Mouse (Mus musculus): Measurements from ENCODE around the gene Sec16b.

Gene Sec16b

DNA sequence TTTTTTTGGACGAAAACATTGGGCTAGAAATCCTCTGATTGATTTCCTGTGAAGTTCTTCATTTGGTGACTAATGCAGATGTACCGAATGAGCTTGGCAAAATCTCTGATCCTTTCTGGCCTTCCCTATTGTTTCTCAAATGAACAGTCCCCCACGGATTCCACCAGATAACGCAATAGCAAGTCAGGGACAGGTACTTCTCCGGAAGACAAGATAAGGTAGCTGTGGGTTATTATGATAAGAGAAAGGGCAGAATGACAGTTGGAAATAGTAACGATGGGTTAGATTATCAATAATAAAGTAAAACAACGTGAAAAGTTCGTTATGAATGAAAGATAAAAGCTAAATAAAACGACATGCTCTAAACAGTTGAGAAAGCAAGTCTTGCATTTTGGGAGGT lies 7.0 kb downstream of the Sec16b start:
- no peak for DNase-seq (ENCODE audit: low spot score)

DNA sequence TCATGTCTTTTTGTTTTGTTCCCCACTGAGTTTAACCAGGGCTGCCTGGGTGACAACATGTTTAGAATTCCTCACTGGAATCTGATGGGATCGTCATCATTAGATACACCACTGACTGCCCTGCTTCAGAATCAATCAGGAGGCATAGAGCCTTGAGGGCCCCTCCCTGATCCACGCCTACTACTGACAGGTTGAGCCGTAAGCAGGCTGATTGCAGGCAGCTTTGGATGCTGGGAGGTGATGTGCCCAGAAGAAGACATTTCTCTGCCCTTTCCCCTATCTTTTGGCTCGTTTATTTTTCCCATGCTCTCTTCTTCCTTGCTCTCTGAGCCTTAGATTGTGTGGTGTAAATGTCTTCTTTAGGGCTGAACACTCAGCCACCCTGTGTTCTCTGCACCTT lies 7.8 kb downstream of the Sec16b start:
- no peak for DNase-seq (ENCODE audit: low spot score)

DNA sequence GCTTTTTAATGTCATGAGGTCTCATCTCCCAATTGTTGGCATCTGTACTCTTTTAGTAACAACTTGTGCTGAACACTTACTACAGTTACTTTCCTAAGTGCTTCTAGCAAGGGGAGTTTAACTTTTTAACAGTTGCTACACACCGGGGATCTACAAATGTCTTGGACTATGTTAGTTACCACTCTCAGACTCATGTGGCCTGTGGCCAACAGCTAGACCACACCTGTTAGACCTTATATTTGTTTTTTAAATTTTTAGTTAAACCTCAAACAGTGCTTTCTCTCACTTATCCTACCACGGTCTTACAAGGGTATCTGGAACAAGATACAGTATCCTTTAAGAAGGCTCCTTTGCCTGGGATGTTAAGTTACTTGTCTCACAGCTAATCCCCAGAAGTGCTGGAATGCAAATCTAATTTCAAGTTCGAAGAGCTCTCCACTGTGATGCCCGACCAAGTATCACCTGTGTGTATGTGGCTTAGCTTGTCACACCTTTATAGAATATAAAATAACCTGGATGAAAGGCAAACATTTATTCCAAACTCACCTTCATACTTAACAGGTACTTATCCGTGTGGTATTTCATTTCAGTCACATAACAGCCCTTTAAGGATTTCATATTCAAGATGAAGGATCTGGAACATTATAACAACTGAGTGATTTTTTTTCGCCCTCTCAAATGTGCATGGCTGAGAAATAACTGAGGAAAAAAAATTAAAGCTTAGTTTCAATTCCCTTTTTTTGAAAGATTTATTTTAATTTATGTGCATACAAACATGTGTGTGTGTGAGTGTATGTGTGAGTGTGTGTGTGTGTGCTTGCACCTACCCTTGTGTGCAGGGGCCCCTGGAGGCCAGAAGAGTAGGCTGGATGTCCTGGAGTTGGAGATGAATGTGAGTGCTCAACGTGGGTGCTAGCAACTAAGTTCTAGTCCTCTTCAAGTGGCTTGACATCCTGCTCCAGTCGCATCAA lies 10.6 kb downstream of the Sec16b start:
- DNase-seq (ENCODE audit: low spot score) = no peak

DNA sequence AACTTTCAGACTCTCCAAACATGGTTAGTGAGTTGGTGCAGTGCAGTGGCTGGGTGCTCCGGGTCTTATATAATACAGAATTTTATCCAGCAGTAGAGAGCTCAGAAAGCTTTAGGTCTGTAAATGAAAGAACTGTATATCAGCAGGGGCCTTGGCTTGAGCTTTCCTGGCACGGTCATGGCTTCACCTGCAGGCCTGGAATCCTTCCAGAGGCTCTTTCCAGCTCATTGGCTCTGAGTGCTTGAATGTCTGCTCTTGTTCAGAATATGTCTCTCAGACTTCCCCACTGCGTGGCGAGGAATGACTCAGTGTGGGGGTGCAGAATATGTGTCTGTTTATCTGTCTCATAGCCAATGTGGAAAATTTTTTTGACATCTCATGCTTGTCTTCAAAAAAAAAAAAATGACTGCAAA lies 11.6 kb downstream of the Sec16b start:
- no peak for DNase-seq (ENCODE audit: low spot score)

DNA sequence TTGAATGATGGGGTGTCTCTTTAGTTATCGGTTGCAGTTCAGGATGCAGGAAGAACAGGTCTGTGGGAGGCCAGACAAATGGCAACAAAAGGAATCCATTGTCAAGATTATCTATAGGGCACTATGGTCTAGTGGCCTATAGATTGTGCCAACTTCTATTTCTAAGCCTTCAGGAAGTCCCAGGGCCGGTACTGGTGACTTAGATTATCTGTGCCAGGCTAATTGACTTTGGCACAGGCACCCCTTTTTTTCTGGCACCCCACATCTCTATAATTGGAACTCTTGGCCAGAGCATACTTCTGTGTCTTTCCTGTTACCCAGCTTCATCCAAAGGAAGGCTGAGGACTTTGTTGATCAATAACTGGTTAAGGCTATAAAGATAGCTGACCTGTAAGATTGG lies 12.9 kb downstream of the Sec16b start:
- no peak for DNase-seq (ENCODE audit: low spot score)

DNA sequence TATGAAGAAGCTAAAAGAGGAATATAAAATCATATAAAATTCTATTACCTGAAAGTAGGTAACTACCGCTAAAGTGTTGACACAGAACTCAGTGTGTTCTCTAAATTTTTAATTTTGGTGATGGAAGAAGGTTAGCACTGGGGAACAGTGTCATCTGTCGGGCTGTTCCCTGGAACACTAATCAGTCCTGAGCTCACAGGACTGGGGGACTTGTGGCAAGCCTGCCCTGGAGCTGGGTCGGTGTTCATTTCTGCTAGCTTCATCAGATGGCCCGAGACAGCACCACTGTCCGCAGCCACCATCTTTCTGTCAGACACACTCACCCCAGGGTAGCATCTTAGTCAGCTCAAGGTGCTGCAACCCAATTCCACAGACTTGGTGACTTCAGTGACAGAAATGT lies 15.8 kb downstream of the Sec16b start:
- DNase-seq (ENCODE audit: low spot score) = no peak

DNA sequence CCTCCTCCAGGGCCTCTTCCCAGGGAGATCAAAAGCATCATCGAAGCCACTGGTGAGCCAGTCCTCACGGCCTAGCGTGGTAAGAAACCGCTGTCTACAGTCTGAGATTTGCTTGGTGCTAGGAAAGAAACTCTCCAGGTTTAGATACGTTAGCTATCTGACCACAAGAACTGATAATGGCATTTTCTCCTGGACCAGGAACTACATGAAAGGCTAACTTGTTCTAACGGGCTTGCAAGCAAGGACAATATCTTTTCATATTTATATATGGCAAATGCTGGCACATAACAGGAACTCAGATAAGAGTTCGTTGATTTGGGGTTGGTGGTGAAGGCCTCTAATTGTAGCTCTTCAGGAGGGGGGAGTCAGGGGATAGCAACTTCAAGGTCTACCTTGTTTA lies 18.2 kb downstream of the Sec16b start:
- no peak for DNase-seq (ENCODE audit: low spot score)

DNA sequence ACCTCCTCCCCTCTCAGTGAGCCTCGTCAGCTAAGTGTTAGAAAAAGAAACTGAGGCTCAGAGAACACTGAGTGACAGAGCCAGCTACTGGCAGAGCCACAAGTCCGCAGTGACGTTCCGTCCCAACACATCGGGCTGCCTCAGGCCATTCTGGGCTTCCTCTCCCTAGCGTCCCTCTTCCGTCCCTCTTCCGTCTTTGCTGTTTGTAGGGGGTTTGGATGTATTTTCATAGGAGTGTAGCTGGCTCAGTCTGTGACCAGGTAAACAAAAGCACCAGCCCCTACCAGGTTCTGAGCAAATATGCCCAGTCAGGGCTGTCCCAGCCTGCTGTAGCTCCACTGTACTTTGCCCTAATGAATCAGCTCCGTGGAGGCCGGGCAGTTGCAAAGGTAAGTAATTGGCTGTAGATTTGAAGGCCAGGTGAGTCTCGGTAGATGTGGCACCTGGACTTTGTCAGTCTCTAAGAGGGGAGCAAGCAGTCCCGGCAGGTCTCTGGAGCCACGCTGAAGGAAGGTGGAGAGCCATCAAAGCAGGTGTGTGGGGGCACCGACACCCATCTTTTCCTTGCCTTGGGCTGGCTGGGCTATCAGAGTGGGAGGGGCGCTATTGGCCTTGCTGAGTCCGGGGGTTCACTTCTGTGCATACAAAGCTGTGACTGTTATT lies 19.3 kb downstream of the Sec16b start:
- DNase-seq (ENCODE audit: low spot score) = no peak

DNA sequence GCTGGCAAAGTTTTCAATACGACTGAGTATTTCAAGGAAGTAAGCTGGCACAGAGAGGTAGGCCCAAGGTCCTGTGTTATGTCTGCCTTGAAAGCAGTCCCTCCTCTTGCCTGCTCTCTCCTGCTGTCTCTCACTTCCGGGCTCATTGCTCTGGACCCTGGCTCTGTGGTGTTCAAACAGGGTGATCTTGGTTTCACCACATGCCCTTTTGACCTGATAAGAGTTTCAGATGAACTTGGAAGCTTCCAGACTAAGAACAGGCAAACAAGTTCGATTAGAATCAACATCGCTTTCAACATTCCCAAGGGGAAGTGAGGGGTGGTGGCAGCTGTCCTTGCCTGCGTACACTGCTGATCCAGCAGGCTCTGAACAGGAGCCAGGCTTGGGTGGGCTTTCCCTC lies 20.1 kb downstream of the Sec16b start:
- DNase-seq (ENCODE audit: low spot score) = no peak

DNA sequence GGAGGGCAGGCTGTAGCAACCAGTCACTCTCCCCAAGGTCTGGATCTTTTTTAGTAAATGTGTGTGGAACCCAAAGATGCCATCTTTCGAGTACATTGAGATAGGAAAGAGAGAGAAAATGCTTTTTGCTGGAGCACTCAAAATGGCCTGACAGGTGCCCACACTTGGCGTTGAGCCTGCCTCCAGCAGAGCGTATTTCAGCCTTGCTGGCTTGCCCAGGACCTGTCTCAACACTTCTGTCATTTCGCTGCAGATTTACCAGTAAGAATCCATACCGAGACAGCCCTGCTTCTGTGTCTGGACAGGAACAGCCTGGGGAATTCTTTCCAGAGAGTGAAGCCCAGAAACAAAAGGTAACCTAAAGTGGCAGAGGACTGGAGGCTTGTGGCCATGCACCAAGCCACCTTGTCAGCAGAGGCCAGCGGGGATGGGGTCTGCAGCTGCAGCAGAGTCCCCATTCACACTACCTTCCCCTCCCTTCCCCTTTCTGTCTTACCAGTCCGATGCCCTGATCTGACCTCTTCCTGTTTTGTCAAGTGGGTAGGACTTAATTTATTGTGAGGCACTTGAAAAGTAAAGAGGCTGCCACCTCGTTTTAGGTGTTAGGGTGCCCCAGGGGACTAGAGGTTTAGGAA lies 26.4 kb downstream of the Sec16b start:
- DNase-seq (ENCODE audit: low spot score) = no peak

DNA sequence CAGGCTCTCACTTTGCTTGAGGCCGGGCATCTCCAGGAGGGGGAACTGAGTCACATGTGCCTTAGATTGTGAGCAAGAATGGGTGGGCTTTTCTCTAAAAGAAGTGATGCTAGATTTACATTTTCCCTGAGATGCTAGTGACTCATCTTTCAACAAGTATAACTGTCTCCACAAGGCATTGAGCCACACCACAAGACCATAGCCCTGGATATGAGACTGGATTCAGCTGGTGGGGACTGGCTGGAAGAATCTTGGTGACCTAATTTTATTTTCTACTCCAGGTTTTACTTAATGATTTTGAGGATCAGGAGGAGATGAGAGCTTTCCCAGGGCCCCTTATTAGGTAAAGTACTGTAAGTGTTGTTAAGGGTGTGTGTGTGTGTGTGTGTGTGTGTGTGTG lies 29.0 kb downstream of the Sec16b start:
- no peak for DNase-seq (ENCODE audit: low spot score)

DNA sequence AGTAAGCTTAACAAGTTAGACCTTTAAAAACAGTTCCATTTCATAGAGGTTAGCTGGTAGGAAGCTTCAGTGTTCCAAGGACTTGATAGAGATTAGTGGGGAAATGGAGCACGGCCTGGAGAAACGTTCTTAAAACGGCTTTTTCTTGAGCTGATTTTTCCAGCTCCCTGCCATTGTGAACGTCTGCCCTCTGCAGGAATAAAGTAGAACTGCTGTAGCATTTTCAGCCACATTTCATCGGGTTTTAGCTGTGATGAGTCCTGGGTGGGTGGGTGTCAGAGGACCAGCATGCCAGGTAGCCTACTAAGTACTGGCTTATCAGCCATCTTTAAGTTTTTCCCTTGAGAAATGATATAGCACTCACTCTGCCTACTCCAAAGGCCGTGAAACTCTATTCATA lies 29.9 kb downstream of the Sec16b start:
- DNase-seq (ENCODE audit: low spot score) = no peak

DNA sequence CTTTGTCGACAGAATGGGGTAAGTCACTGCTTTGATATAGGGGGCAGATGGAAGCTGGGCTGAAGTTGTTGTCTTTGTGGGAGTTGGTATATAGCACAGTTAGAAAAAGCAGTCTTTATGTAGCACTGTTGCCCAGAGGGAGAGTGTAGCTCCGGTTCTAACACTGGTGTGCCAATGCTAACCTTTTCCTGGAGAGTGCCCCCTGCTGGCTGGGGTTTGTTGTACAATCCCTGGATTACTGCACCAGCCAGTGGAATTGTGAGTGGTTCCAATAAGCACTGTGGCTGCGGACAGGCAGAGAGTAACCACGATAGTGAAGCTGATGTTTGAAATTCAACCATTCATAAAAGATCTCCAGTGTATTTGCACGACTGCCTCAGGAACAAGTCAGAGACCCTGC lies 31.1 kb downstream of the Sec16b start:
- DNase-seq (ENCODE audit: low spot score) = no peak

DNA sequence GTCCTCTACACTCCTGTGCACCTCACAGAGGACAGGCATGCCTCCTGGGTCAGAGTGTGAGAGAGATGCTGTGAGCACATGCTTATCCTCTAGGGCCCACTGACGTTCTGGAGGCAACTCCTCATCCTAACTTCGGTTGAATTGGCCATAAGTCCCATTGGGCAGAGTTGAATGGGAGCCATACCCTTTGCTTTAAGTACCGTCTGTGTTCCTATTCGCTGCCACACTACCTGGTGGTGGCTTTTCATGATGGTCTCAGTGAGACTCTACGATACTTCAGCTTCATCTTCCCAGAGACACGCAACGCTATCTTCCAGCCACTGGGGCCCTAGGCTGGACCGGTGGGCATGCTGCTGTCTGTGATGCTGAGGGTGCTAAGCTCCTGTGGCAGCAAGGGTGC lies 38.5 kb downstream of the Sec16b start:
- DNase-seq (ENCODE audit: low spot score) = no peak

DNA sequence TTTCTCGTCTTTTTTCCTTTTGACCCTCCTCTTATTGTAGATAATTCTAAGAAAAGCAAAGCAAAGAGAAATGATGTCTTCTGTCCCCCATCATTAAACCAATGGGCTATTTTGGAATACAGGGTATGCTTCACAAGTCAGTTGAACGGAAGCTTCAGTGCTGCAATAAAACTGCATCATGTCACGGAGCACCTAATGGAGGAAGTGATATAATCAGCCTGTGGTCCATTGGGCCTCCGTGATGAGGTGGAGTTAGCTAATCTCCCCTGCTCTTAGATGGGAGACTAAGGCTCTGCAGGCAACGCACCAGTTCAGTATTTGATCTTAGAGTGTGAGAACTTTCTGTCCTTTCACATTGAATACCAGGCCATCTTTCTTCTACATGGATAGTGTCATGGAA lies 41.1 kb downstream of the Sec16b start:
- DNase-seq (ENCODE audit: low spot score) = no peak

DNA sequence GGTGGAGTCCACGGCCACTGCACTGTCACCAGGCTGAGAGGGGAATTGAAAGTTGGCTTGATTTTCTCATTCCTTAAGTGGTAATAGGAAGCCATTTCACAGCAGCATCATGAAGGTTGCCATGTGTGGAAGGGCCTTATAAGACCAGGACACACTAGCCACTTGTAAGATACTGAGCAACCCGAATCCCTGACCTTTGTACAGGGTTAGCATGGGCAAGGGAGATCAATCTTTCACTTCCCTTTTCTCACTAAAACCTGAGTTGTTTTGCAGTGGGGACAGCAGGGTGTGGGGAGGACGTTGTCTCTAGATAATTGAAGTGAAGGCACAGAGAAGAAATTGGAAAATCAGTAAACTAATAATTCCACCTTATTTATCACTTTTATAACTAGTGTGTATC lies 43.2 kb downstream of the Sec16b start:
- no peak for DNase-seq (ENCODE audit: low spot score)

DNA sequence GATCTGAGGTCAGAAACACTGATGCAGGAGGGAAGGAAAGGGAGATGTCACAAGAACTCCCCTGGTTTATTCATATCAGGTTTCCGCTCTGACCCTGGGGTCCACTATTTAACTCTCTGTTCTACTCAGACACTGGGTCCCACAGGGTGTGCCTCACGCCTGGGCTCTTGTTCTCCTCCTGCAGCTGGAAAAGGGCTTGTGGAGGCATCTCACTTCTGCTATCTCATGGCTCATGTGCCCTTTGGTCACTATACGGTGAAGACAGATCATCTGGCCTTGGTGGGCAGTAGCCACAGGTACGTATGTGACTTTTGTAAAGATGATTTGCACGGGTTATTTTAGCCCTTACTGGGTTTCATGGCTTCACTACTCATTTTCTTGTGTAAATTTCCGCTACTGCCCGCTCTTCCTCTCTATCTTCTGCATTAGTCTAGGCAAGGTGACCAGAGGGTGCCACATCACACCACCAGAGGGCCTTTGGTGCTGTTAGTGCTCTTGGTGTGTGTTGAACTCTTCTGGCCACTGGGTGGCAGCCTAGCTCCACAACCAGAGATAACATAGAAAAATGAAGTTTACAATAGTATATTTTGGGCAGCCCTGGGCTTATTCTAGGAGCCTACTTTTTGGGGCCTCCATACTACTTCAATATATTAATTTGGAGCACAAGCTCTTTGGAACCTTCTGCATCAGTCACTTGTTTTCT lies 46.4 kb downstream of the Sec16b start:
- DNase-seq (ENCODE audit: low spot score) = no peak

DNA sequence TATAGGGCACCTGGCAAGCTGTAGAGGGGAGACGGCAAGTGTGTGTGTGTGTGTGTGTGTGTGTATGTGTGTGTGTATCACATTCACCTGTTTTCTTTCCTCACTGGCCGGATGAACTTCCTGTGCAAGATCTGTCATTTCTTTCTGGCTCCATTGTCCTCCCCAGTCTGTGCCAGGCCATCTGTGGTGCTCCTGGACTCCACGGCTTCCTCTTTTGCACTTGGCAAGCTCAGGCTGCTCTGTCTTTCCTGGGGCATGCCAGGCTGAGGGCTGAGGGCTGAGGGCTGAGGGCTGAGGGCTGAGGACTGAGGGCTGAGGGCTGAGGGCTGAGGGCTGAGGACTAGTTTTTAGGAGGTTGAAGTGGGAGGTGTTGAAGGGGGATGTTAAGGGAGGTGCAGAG lies 47.6 kb downstream of the Sec16b start:
- no peak for DNase-seq (ENCODE audit: low spot score)

DNA sequence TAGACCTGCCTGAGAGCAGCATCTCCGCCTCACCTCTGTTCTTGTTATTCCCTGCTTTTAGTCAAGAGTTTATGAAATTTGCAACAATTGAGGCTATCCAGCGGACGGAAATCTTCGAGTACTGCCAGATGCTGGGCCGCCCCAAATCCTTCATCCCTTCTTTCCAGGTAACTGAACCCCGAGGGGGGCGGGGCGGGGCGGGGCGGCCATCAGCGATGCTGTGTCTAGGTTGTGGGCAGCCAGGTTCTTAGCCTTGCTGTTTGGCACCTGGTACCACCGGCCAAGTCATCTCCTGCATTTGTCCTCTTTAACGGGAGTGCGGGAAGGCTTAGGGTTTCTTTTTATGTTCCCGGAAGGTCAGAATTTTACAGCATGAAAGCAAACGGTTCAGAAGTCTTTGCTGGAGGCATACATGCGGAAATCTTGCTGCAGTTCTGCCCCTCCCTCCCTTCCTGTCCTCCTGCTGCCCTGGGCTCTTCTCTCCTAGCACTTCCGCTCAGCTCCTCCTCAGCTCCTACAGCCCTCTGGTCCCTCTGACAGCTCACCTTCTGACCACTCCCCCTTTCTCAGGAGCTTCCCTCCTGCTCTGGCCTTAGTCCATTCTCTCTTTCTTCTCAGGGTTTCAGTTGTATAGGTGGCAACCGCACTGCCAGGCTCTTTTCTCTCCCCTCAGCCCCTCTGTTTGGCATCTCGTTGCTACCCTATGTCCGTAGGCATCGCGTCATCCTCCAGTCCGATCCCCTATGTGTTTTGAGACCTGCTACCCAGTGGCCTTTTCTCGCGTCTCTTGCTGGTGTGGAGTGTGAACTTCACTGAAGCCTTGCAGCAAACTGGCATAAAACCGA lies 48.4 kb downstream of the Sec16b start:
- DNase-seq (ENCODE audit: low spot score) = no peak

DNA sequence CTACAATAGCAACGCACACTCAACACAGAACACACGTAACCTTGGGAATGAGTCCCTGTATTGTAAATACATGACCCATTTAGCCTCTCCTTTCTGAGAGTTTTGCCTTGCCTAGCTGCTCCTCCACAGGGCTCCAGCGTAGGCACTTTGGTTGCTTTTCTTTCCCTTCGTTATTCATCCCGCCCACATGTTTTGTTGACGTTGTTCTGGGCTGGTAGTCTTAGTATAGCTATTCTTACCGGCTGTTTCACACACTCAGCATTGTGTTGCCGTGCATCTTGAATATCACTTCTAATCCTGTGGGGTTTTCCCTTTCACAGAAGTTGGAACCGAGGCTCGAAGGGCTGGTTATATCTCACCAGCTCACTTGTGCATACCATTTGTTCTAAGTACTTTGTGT lies 49.2 kb downstream of the Sec16b start:
- no peak for DNase-seq (ENCODE audit: low spot score)

DNA sequence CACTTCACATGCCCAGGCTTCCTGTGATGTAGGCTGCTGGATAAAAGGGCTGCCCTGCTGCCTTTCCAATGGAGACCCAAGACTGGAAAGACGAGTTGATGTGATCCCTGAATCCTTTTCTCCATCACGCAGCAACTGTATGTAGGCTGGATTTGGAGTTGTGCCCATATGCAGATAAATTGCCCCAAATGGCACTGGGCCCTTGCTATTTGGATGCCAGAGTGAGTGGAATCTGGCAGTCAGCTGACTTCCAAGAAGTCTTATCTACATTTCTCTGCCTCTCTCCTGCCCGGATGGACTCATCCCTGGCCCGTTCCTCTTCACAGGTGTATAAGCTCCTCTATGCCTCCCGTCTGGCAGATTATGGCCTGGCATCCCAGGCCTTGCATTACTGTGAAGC lies 49.9 kb downstream of the Sec16b start:
- no peak for DNase-seq (ENCODE audit: low spot score)

DNA sequence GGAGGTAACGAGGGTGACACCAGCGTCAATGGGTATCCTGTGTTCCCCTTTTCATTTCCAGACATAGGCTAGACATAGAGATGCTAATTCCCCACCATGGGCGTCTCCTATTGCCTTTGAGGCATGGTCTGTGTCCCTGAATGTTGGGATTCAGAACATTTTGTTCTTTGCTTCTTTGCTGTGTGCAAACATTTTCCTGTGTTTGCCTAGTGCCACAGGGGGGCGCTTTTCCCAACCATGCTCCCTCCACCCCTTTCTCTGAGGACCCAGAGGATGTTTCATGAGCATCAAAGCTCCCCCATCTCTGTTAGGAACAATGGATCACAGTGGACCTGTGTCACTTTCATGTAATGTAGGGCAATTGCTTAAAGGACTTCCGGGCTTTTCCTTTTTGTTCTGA lies 51.6 kb downstream of the Sec16b start:
- DNase-seq (ENCODE audit: low spot score) = no peak
